ENCODE assay signal across 8 mouse cellular contexts in genomic region chr4:41124180-41124951, GRCm38 (mm10). TPM values are rescaled to one million over a fixed set of nuclear protein-coding genes. Genes with fewer than 3 reads are reported as not detected.
A peak's percentile ranks its signal among the peaks of the same experiment; 100 is the strongest.
DNase-seq lines count a peak whose midpoint lies in the region; ATAC-seq lines count a peak whose summit lies in the region.

Gene Nol6 (minus strand): TSS chr4:41124455.

- ATAC-seq in megakaryocyte progenitor cell, adult 5-6 weeks (replicated peaks; ENCODE audit: poor library complexity), result peak; percentile 99

- peak; percentile 99 for DNase-seq in adipocyte (ENCODE audit: low spot score)
- DNase-seq in embryo, embryonic 10 days (ENCODE audit: low spot score), result peak; percentile 100
- DNase-seq in gastrocnemius, postnatal 10 days, result peak; percentile 90
- DNase-seq in induced T-regulatory cell, adult 2 months (ENCODE audit: low read depth), result peak; percentile 100
- DNase-seq in left cerebral cortex, adult 9 months (ENCODE audit: low spot score in 2 of 2), result peak; percentile 99 to 100
- peak; percentile 97 for DNase-seq in right cerebral cortex, postnatal 14 days
- DNase-seq in urinary bladder, postnatal 36 days (ENCODE audit: low spot score in 2 of 2), result peak; percentile 96 to 98

RNA-seq across cellular contexts. Expression of gene Nol6, which starts in this region (rescaled TPM):
- total RNA-seq in gastrocnemius, postnatal 10 days (2021), result 10 to 100 TPM; 16.9 to 18.8 TPM
- total RNA-seq in megakaryocyte progenitor cell, adult 5-6 weeks (2015), result 20.3 and 22.8 TPM in 2 replicates
- total RNA-seq in megakaryocyte progenitor cell, adult 5-6 weeks (2017), result 20.5 and 22.4 TPM in 2 replicates

Comparison
In these comparisons a context has a peak if more than half of its experiments do, and no peak if none do; other contexts are left out.
1. Peak in every context shown above with its lines: DNase-seq and ATAC-seq.